Mouse (Mus musculus) heart, embryonic 16.5 days (tissue): ENCODE measurements around the gene Il1f8. TPM values are rescaled to one million over a fixed set of nuclear protein-coding genes. Genes with fewer than 3 reads are reported as not detected.

ENCODE experiments used
- ATAC-seq: fragments of 200-750 bp; cut with Nextera tagmentation; replicated peaks from 2 replicates; pipeline ENCODE4 v1.8.0; 2017; ENCODE audit warnings: moderate number of reproducible peaks; ENCODE audit not compliant: insufficient read depth, low FRiP score; ENCODE audit errors: extremely low read depth
- H3K27ac ChIP-seq: fragments of 300-500 bp; sonication (generic); 2 replicates; pipeline ENCODE4 v1.5.1; 2014; ENCODE audit warnings: mild to moderate bottlenecking, low read length, control low read depth, moderate library complexity
- H3K27me3 ChIP-seq: fragments of 300-500 bp; sonication (generic); 2 replicates; pipeline ENCODE4 v1.6.1; 2014; ENCODE audit warnings: low read length, mixed read lengths; ENCODE audit not compliant: control insufficient read depth, insufficient read depth
- H3K36me3 ChIP-seq: fragments of 300-500 bp; sonication (generic); 2 replicates; pipeline ENCODE4 v1.6.1; 2014; ENCODE audit not compliant: control insufficient read depth, insufficient read depth
- H3K4me1 ChIP-seq: fragments of 300-500 bp; sonication (generic); 2 replicates; pipeline ENCODE4 v1.6.1; 2014; ENCODE audit warnings: low read length, mixed read lengths; ENCODE audit not compliant: control insufficient read depth, insufficient read depth
- H3K4me2 ChIP-seq: fragments of 300-500 bp; sonication (generic); 2 replicates; pipeline ENCODE4 v1.6.1; 2014; ENCODE audit warnings: low read depth, mild to moderate bottlenecking, control low read depth, low read length
- H3K4me3 ChIP-seq: fragments of 300-500 bp; sonication (generic); 2 replicates; pipeline ENCODE4 v1.5.1; 2014; ENCODE audit warnings: mild to moderate bottlenecking, control low read depth, low read length
- H3K9ac ChIP-seq: fragments of 300-500 bp; sonication (generic); 2 replicates; pipeline ENCODE4 v1.6.1; 2014; ENCODE audit warnings: low read length, control low read depth
- H3K9me3 ChIP-seq: fragments of 300-500 bp; sonication (generic); replicated peaks from 2 replicates; pipeline ENCODE4 v1.6.1; 2016; ENCODE audit warnings: low read length; ENCODE audit not compliant: control insufficient read depth
- WGBS: fragments of 180-500 bp; shearing (Covaris S2); extraction: QIAGEN DNeasy Blood & Tissue Kit; methylation state at CpG from one replicate; pipeline ENCODE4 v1.1.7; 2014; 5-methylcytosine and 5-hydroxymethylcytosine counted together
- polyA plus RNA-seq: library from polyadenylated mRNA; unstranded; fragments of >200 nt; fragmentation: Nextera tagmentation; extraction: Ambion mirVana; gene quantifications from 2 replicates; pipeline ENCODE4 v1.2.1, GENCODE M21; 2015

Il1f8 gene
- polyA plus RNA-seq, 1 experiment from 2014 or later = not detected

GRCm38 (mm10) chr2:24188189-24188588 is 35.2 kb downstream of the Il1f8 start:
- ATAC-seq = no peak
- no peaks in the 10 kb centered on the region for H3K27me3 ChIP-seq
- H3K4me2 ChIP-seq = no peak overlapping the region
- H3K9ac ChIP-seq = no peak overlapping the region
- WGBS = 58% methylated on average over 1 of the region's 1 CpGs
- H3K4me3 ChIP-seq = no peak overlapping the region
- H3K36me3 ChIP-seq = no peaks in the 10 kb centered on the region
- no peaks in the 10 kb centered on the region for H3K9me3 ChIP-seq
- H3K4me1 ChIP-seq = no peaks in the 10 kb centered on the region
- no peak overlapping the region for H3K27ac ChIP-seq

Other genes with a start within 250 kb of the Il1f8 start
- gene Hnmt, start 103.8 kb upstream of the Il1f8 start, polyA plus RNA-seq = 3.4 and 5.0 TPM in 2 replicates
- not detected in 2 replicates for gene Tbpl2, start 56.6 kb upstream of the Il1f8 start, polyA plus RNA-seq
- gene Il1f9, start 33.3 kb downstream of the Il1f8 start, polyA plus RNA-seq = not detected in 2 replicates
- not detected in 2 replicates for gene Il1f6, start 62.3 kb downstream of the Il1f8 start, polyA plus RNA-seq
- gene Il1f5, start 123.8 kb downstream of the Il1f8 start, polyA plus RNA-seq = not detected in 2 replicates
- gene Il1f10, start 138.0 kb downstream of the Il1f8 start, polyA plus RNA-seq = not detected in 2 replicates
- 0.85 and 2.1 TPM in 2 replicates for gene Il1rn, start 183.7 kb downstream of the Il1f8 start, polyA plus RNA-seq
- gene Psd4, start 214.4 kb downstream of the Il1f8 start, polyA plus RNA-seq = 3.9 and 5.9 TPM in 2 replicates